Comparison of ENCODE assay signal across 8 mouse cellular contexts in the genomic region with DNA sequence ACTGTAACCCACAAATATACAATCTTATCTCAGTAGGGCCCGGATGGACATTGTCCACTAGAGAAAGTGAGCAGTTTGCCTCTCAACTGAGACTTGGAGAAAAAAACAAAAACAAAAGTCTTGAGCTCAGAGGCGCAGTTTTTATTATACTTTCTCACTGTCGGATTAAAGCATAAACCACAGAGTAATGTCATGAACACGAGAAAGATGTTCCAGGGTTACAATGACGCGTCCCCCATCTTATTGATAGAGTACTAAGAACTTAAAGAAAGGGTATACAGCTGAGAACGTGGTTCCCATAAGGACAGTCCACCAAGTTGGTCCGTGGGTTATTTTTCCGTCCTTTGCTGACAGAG. TPM values are rescaled to one million over a fixed set of nuclear protein-coding genes. Genes with fewer than 3 reads are reported as not detected.
A peak's percentile ranks its signal among the peaks of the same experiment; 100 is the strongest.
DNase-seq lines count a peak whose midpoint lies in the region; ATAC-seq and TF ChIP-seq lines count a peak whose summit lies in the region.

No protein-coding gene starts in this region.

- no peak for ATAC-seq in heart, postnatal 0 days (ENCODE audit: insufficient read depth, low read depth)
- no peak for ATAC-seq in G1E (ENCODE audit: extremely low read depth, insufficient number of reproducible peaks, low FRiP score, poor library complexity, severe bottlenecking)
- ATAC-seq in hindbrain, embryonic 11.5 days (ENCODE audit: low FRiP score): no peak
- no peak for ATAC-seq in midbrain, embryonic 13.5 days

- no peaks in the 10 kb centered on the region for H3K9me3 ChIP-seq in heart, postnatal 0 days (replicated peaks; ENCODE audit: control insufficient read depth, low read length)
- peaks cover 4% of the 10 kb centered on the region; the same call in 1 of the 2 replicates for H3K9me3 ChIP-seq in G1E (replicated peaks)
- H3K9me3 ChIP-seq in hindbrain, embryonic 11.5 days (ENCODE audit: control insufficient read depth, low read length): no peaks in the 10 kb centered on the region
- no peaks in the 10 kb centered on the region for H3K9me3 ChIP-seq in midbrain, embryonic 13.5 days

- WGBS in heart, postnatal 0 days: under 1% methylated on average over 9 of the region's 9 CpGs
- 4% methylated on average over 9 of the region's 9 CpGs for WGBS in hindbrain, embryonic 11.5 days
- WGBS in midbrain, embryonic 13.5 days: 2% methylated on average over 9 of the region's 9 CpGs

- H3K27me3 ChIP-seq in heart, postnatal 0 days (ENCODE audit: control insufficient read depth, insufficient read depth, low read length): no peaks in the 10 kb centered on the region
- H3K27me3 ChIP-seq in G1E (ENCODE audit: insufficient read depth, low read length): no peaks in the 10 kb centered on the region
- no peaks in the 10 kb centered on the region for H3K27me3 ChIP-seq in hindbrain, embryonic 11.5 days (ENCODE audit: control insufficient read depth, insufficient read depth, low read length)
- no peaks in the 10 kb centered on the region for H3K27me3 ChIP-seq in midbrain, embryonic 13.5 days

- peak overlapping the region; percentile 99 for H3K27ac ChIP-seq in heart, postnatal 0 days (ENCODE audit: low read depth)
- peak overlapping the region; percentile 98 for H3K27ac ChIP-seq in hindbrain, embryonic 11.5 days (ENCODE audit: low read depth, low read length)
- H3K27ac ChIP-seq in midbrain, embryonic 13.5 days: peak overlapping the region; percentile 99; the same call in 1 of the 2 replicates

- no peaks in the 10 kb centered on the region for H3K36me3 ChIP-seq in heart, postnatal 0 days (replicated peaks; ENCODE audit: control insufficient read depth, insufficient read depth, low read length)
- H3K36me3 ChIP-seq in G1E (replicated peaks): peaks cover 5% of the 10 kb centered on the region
- no peaks in the 10 kb centered on the region for H3K36me3 ChIP-seq in hindbrain, embryonic 11.5 days (ENCODE audit: control insufficient read depth, insufficient read depth, low read length)
- no peaks in the 10 kb centered on the region for H3K36me3 ChIP-seq in midbrain, embryonic 13.5 days

- peak overlapping the region; percentile 82 for H3K4me2 ChIP-seq in heart, postnatal 0 days (ENCODE audit: low read depth, low read length)
- H3K4me2 ChIP-seq in hindbrain, embryonic 11.5 days (replicated peaks; ENCODE audit: low read depth, low read length): peak overlapping the region; percentile 88
- peak overlapping the region; percentile 76 for H3K4me2 ChIP-seq in midbrain, embryonic 13.5 days (replicated peaks)

- TF ChIP-seq EP300 in heart, postnatal 0 days (IDR thresholded peaks at IDR 0.05; ENCODE audit: low read depth): no peak

- no peak for DNase-seq in heart, postnatal 0 days (ENCODE audit: low spot score)
- DNase-seq in heart, postnatal 4 days: no peak
- no peak for DNase-seq in G1E (ENCODE audit: low spot score)
- no peak for DNase-seq in hindbrain, embryonic 11.5 days (ENCODE audit: low spot score)
- no peak for DNase-seq in gastrocnemius, adult 8-10 months (ENCODE audit: low spot score in 2 of 2)
- no peak for DNase-seq in layer of hippocampus, postnatal 25 days (ENCODE audit: extremely low spot score in 1 of 2, low spot score in 1 of 2)
- DNase-seq in layer of hippocampus, adult 9-11 months: no peak

- H3K4me3 ChIP-seq in heart, postnatal 0 days (ENCODE audit: low read depth, low read length): peak overlapping the region; percentile 99
- H3K4me3 ChIP-seq in G1E (ENCODE audit: low read depth, low read length): peak overlapping the region; percentile 92
- H3K4me3 ChIP-seq in hindbrain, embryonic 11.5 days (ENCODE audit: low read depth, low read length): peak overlapping the region; percentile 76
- peak overlapping the region; percentile 93 for H3K4me3 ChIP-seq in midbrain, embryonic 13.5 days (replicated peaks)

- peaks cover 6% of the 10 kb centered on the region for H3K4me1 ChIP-seq in heart, postnatal 0 days (ENCODE audit: control insufficient read depth, insufficient read depth)
- peaks cover 39% of the 10 kb centered on the region for H3K4me1 ChIP-seq in G1E (ENCODE audit: insufficient read depth, low read depth, low read length)
- no peaks in the 10 kb centered on the region for H3K4me1 ChIP-seq in hindbrain, embryonic 11.5 days (replicated peaks; ENCODE audit: control insufficient read depth, insufficient read depth, low read length)
- H3K4me1 ChIP-seq in midbrain, embryonic 13.5 days (replicated peaks): peaks cover 27% of the 10 kb centered on the region

- TF ChIP-seq CTCF in heart, postnatal 0 days (IDR thresholded peaks at IDR 0.05; ENCODE audit: low read depth): no peak
- TF ChIP-seq CTCF in G1E (IDR thresholded peaks at IDR 0.05; ENCODE audit: low read depth, low read length): no peak

- peak overlapping the region; percentile 96 for H3K9ac ChIP-seq in heart, postnatal 0 days (replicated peaks; ENCODE audit: low read depth, low read length)
- H3K9ac ChIP-seq in hindbrain, embryonic 11.5 days (ENCODE audit: low read depth, low read length): peak overlapping the region; percentile 91
- H3K9ac ChIP-seq in midbrain, embryonic 13.5 days (replicated peaks): peak overlapping the region; percentile 96

RNA-seq across cellular contexts. Expression of a gene that starts 1.1 kb away (rescaled TPM):
- total RNA-seq in heart, postnatal 0 days (2014; rRNA removed; ENCODE audit: low replicate concordance): 84.0 and 104 TPM in 2 replicates
- polyA plus RNA-seq in heart, postnatal 0 days (2015; fragmentation: Nextera tagmentation; extraction: Ambion mirVana): 40.7 and 46.5 TPM in 2 replicates
- 10 to 100 TPM; 89.9 to 99.9 TPM for total RNA-seq in heart, postnatal 4 days (2021)
- total RNA-seq in G1E (2014; fragmentation: Nextera tagmentation) (67.8 and 73.6 TPM in 2 replicates), G1E (2017) (98.1 and 111 TPM in 2 replicates)
- polyA plus RNA-seq in G1E (2012): 38.1 and 52.6 TPM in 2 replicates
- polyA plus RNA-seq in hindbrain, embryonic 11.5 days (2014; fragmentation: Nextera tagmentation; extraction: Ambion mirVana): 45.4 and 48.7 TPM in 2 replicates
- polyA plus RNA-seq in midbrain, embryonic 13.5 days (2015; fragmentation: Nextera tagmentation; extraction: Ambion mirVana): 50.3 and 51.3 TPM in 2 replicates
- total RNA-seq in gastrocnemius, adult 8-10 months (2022): 10 to 100 TPM; 45.1 to 52.6 (median 48.5) TPM
- total RNA-seq in layer of hippocampus, postnatal 25 days (2021): 10 to 100 TPM; 41.3 to 44.6 TPM

RNA-seq across cellular contexts. Expression of a gene that starts 57.2 kb away (rescaled TPM):
- 3.4 and 3.7 TPM in 2 replicates for total RNA-seq in heart, postnatal 0 days (2014; rRNA removed; ENCODE audit: low replicate concordance)
- polyA plus RNA-seq in heart, postnatal 0 days (2015; fragmentation: Nextera tagmentation; extraction: Ambion mirVana): 1.2 and 1.3 TPM in 2 replicates
- total RNA-seq in heart, postnatal 4 days (2021): under 1 TPM; 0.45 to 0.95 TPM
- total RNA-seq in G1E (2014; fragmentation: Nextera tagmentation) (5.6 and 6.6 TPM in 2 replicates), G1E (2017) (20.3 and 24.7 TPM in 2 replicates)
- polyA plus RNA-seq in G1E (2012): 14.4 and 16.8 TPM in 2 replicates
- polyA plus RNA-seq in hindbrain, embryonic 11.5 days (2014; fragmentation: Nextera tagmentation; extraction: Ambion mirVana): 4.0 and 5.5 TPM in 2 replicates
- polyA plus RNA-seq in midbrain, embryonic 13.5 days (2015; fragmentation: Nextera tagmentation; extraction: Ambion mirVana): 5.6 and 12.0 TPM in 2 replicates
- total RNA-seq in gastrocnemius, adult 8-10 months (2022): under 1 TPM in 1 of 4 experiments, not detected in 3; 0.85 TPM
- under 1 TPM in 1 of 2 experiments, not detected in 1; 0.26 TPM for total RNA-seq in layer of hippocampus, postnatal 25 days (2021)
